Mouse (Mus musculus) stomach, postnatal 0 days (tissue): ENCODE data around the gene Trim31.

ENCODE experiments used
- CTCF ChIP-seq: IDR thresholded peaks from 2 replicates; pipeline ENCODE4 v1.5.1; 2016; ENCODE audit warnings: antibody characterized with exemption, low read depth, mild to moderate bottlenecking, moderate library complexity
- EP300 ChIP-seq: optimal IDR thresholded peaks from 2 replicates; pipeline ENCODE3; 2016; ENCODE audit warnings: antibody characterized with exemption

GRCm38 (mm10) chr17:36914108-36914507, 16.2 kb downstream of the Trim31 start:
- peak; percentile 85 for TF ChIP-seq CTCF
- TF ChIP-seq EP300, result no peak
